Mouse (Mus musculus) forebrain, embryonic 15.5 days (tissue): ENCODE data around the gene Tmem198. TPM values are rescaled to one million over a fixed set of nuclear protein-coding genes. Genes with fewer than 3 reads are reported as not detected.

Experiments used
- ATAC-seq: fragments of 200-750 bp; cut with Nextera tagmentation; replicated peaks from 2 replicates; pipeline ENCODE4 v1.8.0; 2017; ENCODE audit warnings: mild to moderate bottlenecking, moderate TSS enrichment, moderate library complexity
- H3K27ac ChIP-seq: fragments of 300-500 bp; sonication (generic); replicated peaks from 2 replicates; pipeline ENCODE4 v1.5.1; 2015; ENCODE audit warnings: mild to moderate bottlenecking, inconsistent platforms
- H3K27me3 ChIP-seq: fragments of 300-500 bp; sonication (generic); 2 replicates; pipeline ENCODE4 v1.6.1; 2015; ENCODE audit warnings: inconsistent platforms
- H3K36me3 ChIP-seq: fragments of 300-500 bp; sonication (generic); 2 replicates; pipeline ENCODE4 v1.6.1; 2015; ENCODE audit warnings: mild to moderate bottlenecking, inconsistent platforms
- H3K4me1 ChIP-seq: fragments of 300-500 bp; sonication (generic); 2 replicates; pipeline ENCODE4 v1.6.1; 2015; ENCODE audit warnings: inconsistent platforms
- H3K4me2 ChIP-seq: fragments of 300-500 bp; sonication (generic); replicated peaks from 2 replicates; pipeline ENCODE4 v1.6.1; 2015; ENCODE audit warnings: mild to moderate bottlenecking, inconsistent platforms
- H3K4me3 ChIP-seq: fragments of 300-500 bp; sonication (generic); 2 replicates; pipeline ENCODE4 v1.5.1; 2015; ENCODE audit warnings: mild to moderate bottlenecking, inconsistent platforms
- H3K9ac ChIP-seq: fragments of 300-500 bp; sonication (generic); replicated peaks from 2 replicates; pipeline ENCODE4 v1.6.1; 2015; ENCODE audit warnings: mild to moderate bottlenecking, inconsistent platforms
- H3K9me3 ChIP-seq: fragments of 300-500 bp; sonication (generic); 2 replicates; pipeline ENCODE4 v1.6.1; 2016; ENCODE audit warnings: inconsistent platforms
- WGBS: fragments of 180-500 bp; shearing (Covaris S2); methylation state at CpG from one replicate; pipeline ENCODE4 v1.1.7; 2015; ENCODE audit warnings: mixed read lengths; 5-methylcytosine and 5-hydroxymethylcytosine counted together
- polyA plus RNA-seq: library from polyadenylated mRNA; unstranded; fragments of >200 nt; fragmentation: Nextera tagmentation; extraction: Ambion mirVana; gene quantifications from 2 replicates; pipeline ENCODE4 v1.2.1, GENCODE M21; 2015

Gene Tmem198
- polyA plus RNA-seq, 1 experiment from 2014 or later = 53.4 TPM

- Histone ChIP-seq H3K9me3 (no peaks in the 10 kb centered on the region), H3K36me3 (peaks cover 16% of the 10 kb centered on the region), H3K27me3 (no peaks in the 10 kb centered on the region), H3K4me1 (no peaks in the 10 kb centered on the region), H3K9ac (no peak overlapping the region), H3K4me3 (no peak overlapping the region), H3K27ac (no peak overlapping the region), H3K4me2 (no peak overlapping the region)
- 88% methylated on average over 19 of the region's 19 CpGs for WGBS
- ATAC-seq = no peak
These were observed 54.3 kb downstream of the Tmem198 start for GRCm38 (mm10) chr1:75533325-75534252.

Other genes starting within 250 kb of the Tmem198 start
- not detected in 2 replicates for gene A630095N17Rik, start 247.4 kb upstream of the Tmem198 start, polyA plus RNA-seq
- gene Dnajb2, start 243.1 kb upstream of the Tmem198 start, polyA plus RNA-seq = 53.0 and 54.0 TPM in 2 replicates
- 6.9 and 8.7 TPM in 2 replicates for gene Ptprn, start 215.0 kb upstream of the Tmem198 start, polyA plus RNA-seq
- 38.6 and 51.0 TPM in 2 replicates for gene Resp18, start 201.1 kb upstream of the Tmem198 start, polyA plus RNA-seq
- 162 and 163 TPM in 2 replicates for gene Dnpep, start 161.5 kb upstream of the Tmem198 start, polyA plus RNA-seq
- 1.0 and 1.2 TPM in 2 replicates for gene Des, start 119.2 kb upstream of the Tmem198 start, polyA plus RNA-seq
- gene Speg, start 104.2 kb upstream of the Tmem198 start, polyA plus RNA-seq = 9.9 and 11.4 TPM in 2 replicates
- gene Gmppa, start 43.6 kb upstream of the Tmem198 start, polyA plus RNA-seq = 62.3 and 77.8 TPM in 2 replicates
- 2.8 and 4.1 TPM in 2 replicates for gene Asic4, start 29.1 kb upstream of the Tmem198 start, polyA plus RNA-seq
- gene Chpf, start 225 bp upstream of the Tmem198 start, polyA plus RNA-seq = 28.9 and 29.2 TPM in 2 replicates
- gene Obsl1, start 26.9 kb downstream of the Tmem198 start, polyA plus RNA-seq = 21.7 and 21.9 TPM in 2 replicates
- gene Inha, start 27.5 kb downstream of the Tmem198 start, polyA plus RNA-seq = 13.8 and 15.0 TPM in 2 replicates
- gene Stk11ip, start 42.0 kb downstream of the Tmem198 start, polyA plus RNA-seq = 19.6 and 20.1 TPM in 2 replicates
- 35.2 and 35.9 TPM in 2 replicates for gene Slc4a3, start 66.7 kb downstream of the Tmem198 start, polyA plus RNA-seq